Mouse (Mus musculus) layer of hippocampus, adult 2 months (tissue): ENCODE results near the gene Slc26a6. TPM values are rescaled to one million over a fixed set of nuclear protein-coding genes. Genes with fewer than 3 reads are reported as not detected.
A peak's percentile ranks its signal among the peaks of the same experiment; 100 is the strongest.

ENCODE experiments used
- DNase-seq, 2 experiments: peaks; one replicate each; pipeline ENCODE4 v3.0.0; 2022; ENCODE audit warnings: low spot score in 2 of 2
- H3K27ac ChIP-seq: fragments of 200-600 bp; 2 replicates; pipeline ENCODE4 v1.8.1; 2022
- H3K4me3 ChIP-seq: fragments of 200-600 bp; 2 replicates; pipeline ENCODE4 v1.8.1; 2022; ENCODE audit warnings: mild to moderate bottlenecking
- CTCF ChIP-seq: fragments of 200-600 bp; conservative IDR thresholded peaks from 2 replicates; pipeline ENCODE4 v1.8.1; 2022; ENCODE audit warnings: antibody characterized with exemption, mild to moderate bottlenecking, moderate library complexity
- long read RNA-seq, 2 experiments: library from polyadenylated mRNA; stranded (forward); transcript quantifications; one replicate each; pipeline ENCODE4 v2.0.0; 2021; ENCODE audit warnings: borderline mapping rate in 2 of 2
- total RNA-seq, 2 experiments: library from RNA; stranded (reverse); gene quantifications; 2 replicates each; pipeline ENCODE4 v1.2.3; 2021

The Slc26a6 gene
- 10 to 100 TPM; 16.6 to 22.3 TPM for total RNA-seq
- long read RNA-seq, experiment 1 = 0 reads
- long read RNA-seq, experiment 2, partial matches to known transcripts = 0 of 1 reads
- long read RNA-seq, experiment 2, other reads (novel, unspliced or antisense) = 0 of 1 reads

DNA sequence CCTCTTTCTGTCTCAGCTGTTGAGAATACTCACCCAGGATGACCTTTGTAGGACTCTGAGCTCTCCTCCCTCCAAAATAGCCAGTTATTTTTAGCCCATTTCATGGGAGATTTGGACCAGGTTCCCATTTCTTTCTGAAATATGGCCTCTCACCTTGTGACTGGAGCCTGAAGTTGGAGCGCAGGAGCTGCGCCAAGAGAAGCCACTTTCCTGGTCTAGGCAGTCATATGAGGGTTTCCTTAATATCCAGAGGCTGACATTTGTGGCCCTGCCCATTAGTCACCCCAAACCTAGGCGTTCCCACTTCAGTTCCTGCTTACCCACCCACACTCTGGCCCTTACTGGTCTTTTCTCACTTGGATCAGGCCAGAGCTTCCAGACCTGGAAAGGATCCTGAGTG, at the start of gene Slc26a6:
Gene Slc26a6 (plus strand): TSS at position 308 of the 400 bp plus-strand sequence.
- TF ChIP-seq CTCF = no peak
- no peak for DNase-seq

DNA sequence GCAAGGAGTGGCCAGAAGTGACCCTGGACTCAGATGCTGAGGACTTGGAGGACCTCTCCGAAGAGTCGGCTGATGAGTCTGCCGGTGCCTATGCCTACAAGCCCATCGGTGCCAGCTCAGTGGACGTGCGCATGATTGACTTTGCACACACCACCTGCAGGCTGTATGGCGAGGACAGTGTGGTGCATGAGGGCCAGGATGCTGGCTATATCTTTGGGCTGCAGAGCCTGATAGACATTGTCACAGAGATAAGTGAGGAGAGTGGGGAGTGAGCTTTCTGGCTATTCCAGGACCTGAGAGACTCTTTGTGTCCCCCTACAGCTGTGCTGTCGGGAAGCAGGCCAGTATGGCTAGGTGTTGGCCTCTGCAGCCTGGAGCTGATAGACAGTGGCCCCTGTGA, 47.3 kb upstream of the Slc26a6 start:
- TF ChIP-seq CTCF = no peak

More for the DNA sequence above, at the start of gene Slc26a6:
- peak within 1 kb of the TSS; percentile 96 for H3K4me3 ChIP-seq
- peak within 1 kb of the TSS; percentile 91 for H3K27ac ChIP-seq

DNA sequence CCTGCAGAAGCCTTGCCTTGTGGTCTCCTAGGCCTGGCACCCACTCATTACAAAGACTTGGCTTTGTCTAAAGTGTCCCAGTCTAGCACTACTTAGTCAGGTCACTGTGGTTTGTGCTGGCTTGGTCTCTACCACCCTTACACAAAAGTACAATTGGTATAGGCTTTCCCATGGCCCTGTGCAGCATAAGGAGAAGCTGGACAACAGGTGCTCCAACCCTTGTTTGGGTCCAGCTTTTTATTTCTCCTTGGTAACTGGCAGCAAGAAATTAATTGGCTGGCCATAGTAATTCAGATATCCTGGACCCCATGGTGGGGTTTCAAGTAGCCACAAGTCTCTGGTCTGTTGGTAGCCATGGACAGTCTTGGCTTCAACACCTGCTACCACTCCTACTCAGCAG, 46.7 kb upstream of the Slc26a6 start:
- Histone ChIP-seq H3K27ac (0 out of 2 replicates have a peak overlapping the region, but pooled peaks have one; percentile 33), H3K4me3 (no peak overlapping the region)
- no peak for DNase-seq
- no peak for TF ChIP-seq CTCF

More for the DNA sequence above, 47.3 kb upstream of the Slc26a6 start:
- no peak for DNase-seq
- Histone ChIP-seq H3K4me3 (no peak overlapping the region), H3K27ac (no peak overlapping the region)

DNA sequence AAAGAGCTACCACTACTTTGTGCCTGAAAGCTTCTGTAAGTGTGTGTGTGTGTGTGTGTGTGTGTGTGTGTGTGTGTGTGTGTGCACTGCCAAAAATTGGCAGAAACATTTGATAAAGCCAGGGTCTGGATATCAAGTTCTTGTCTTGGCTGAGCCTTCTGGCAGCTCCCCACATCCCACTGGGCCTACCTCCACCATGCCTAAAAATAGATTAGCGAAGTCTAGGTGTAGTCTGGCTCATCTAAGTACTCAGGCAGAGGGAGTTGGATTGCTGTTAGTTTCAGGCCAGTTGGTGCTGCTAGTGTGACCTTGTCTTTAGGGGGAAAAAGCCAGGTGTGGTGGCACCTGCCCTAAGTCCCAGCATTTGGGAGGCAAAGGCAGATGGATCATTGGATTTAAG, 46.3 kb upstream of the Slc26a6 start:
- DNase-seq = no peak
- H3K27ac ChIP-seq = peak overlapping the region; percentile 60

DNA sequence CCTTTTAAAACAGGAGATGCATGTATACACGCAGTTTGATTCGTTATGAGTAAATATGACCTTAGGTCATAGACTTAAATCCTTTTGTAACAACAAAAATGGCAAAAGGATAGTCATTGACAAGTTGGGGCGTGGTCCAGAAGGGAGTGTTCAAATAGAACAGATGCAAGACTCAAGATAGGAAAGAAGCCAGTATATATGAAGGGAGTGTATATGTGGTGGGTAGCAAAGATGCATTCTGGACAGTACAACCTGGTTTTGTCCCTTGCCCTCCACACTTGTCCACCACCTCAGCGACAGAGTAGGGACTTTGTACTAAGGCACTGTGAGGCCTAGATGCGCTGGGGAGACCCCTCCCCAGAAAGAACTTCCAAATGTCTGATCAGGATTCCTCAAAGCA, 45.4 kb upstream of the Slc26a6 start:
- Histone ChIP-seq H3K27ac (peak overlapping the region; percentile 60), H3K4me3 (no peak overlapping the region)
- no peak for TF ChIP-seq CTCF
- DNase-seq = no peak

More for the DNA sequence above, 46.3 kb upstream of the Slc26a6 start:
- H3K4me3 ChIP-seq = no peak overlapping the region
- TF ChIP-seq CTCF = no peak

DNA sequence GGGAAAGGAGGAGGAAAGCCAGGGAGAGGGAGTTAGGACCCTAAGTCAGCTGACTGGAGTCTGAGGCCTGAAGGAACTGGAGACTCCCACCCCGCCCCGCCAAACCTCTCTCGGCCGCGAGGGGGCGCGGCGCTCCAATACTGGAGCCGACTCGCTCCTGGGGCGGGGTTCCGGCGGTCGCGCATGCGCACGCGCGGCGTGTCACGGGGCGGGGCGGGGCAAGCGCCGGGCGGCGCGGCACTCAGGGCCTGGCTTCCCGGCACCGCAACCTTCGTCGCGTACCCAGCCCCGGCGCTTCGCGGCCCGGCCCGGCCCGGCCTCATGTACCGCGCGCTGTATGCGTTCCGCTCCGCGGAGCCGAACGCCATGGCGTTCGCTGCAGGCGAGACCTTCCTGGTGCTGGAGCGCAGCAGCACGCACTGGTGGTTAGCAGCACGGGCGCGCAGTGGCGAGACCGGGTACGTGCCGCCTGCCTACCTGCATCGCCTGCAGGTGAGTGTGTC, 44.9 kb upstream of the Slc26a6 start, which contains the start of gene Nckipsd:
Gene Nckipsd (plus strand): TSS at position 206 of the 503 bp plus-strand sequence.
- peak; percentile 89 for TF ChIP-seq CTCF
- Histone ChIP-seq H3K27ac (peak within 1 kb of the TSS; percentile 90), H3K4me3 (peak within 1 kb of the TSS; percentile 98)
- DNase-seq = peak; percentile 89 to 98

DNA sequence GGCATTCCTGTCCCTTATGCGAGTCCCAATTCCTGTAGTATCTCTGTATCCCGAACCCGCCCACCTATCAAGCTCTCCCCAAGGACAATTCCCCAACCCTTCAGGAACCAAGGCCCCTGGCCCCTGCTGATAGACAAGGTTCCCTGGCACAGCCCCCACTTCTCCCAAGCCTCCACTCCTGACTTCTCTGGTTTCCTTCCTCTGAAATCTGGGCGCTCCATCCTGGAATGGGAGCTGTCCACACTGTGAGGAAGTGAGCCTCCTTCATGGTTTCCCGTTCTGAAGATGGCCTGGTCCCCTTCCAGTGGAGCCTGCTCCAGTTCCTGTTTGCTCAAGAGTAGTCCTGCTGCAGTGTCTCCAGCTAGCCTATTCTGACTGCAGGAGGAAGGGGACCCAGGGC, 43.9 kb upstream of the Slc26a6 start:
- H3K4me3 ChIP-seq = peak overlapping the region; percentile 98
- peak overlapping the region; percentile 90; the same call in 1 of the 2 replicates for H3K27ac ChIP-seq
- no peak for TF ChIP-seq CTCF
- DNase-seq = no peak

DNA sequence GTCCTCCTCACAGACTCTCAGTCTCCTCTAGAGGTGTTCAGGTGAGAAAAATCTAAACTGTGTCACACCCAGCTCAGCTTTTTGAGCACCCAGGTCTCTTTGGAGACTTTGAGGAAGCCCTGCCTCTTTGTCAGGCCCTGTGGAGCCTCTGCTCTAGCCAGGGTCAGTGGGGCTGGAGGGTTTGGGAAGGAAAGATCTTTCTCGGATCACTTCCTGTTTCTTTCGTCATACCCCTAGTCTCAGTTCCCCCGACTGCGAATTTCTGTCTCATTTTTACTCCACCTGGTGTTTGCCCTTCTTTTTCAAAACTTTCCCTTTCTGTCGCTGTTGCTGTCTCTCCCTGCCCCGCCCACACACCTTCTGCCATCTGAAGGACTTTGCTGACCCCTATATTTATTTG, 43.4 kb upstream of the Slc26a6 start:
- TF ChIP-seq CTCF = no peak
- H3K4me3 ChIP-seq = peak overlapping the region; percentile 98; the same call in 1 of the 2 replicates
- H3K27ac ChIP-seq = peak overlapping the region; percentile 90; the same call in 1 of the 2 replicates
- DNase-seq = no peak

DNA sequence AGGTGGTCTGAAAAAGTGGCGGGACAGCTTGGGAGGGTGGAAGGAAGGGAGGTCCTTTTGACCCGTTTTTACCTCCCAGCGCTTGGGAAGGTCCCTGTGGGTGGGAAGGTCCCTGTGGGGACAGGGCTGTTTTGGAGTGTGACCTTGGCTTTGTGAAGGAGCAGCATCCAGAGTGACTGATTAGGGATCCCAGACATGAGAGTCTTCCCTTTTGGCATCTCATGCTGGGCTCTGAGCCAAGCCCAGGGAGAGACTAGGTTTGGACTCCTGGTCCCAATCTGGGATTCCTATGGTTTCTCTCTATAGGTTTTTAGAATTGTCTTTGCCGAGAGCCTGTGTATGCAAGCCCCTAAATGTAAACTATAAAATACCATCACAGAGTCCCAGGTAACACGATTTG, 42.6 kb upstream of the Slc26a6 start:
- TF ChIP-seq CTCF = no peak
- no peak for DNase-seq
- H3K27ac ChIP-seq = no peak overlapping the region

DNA sequence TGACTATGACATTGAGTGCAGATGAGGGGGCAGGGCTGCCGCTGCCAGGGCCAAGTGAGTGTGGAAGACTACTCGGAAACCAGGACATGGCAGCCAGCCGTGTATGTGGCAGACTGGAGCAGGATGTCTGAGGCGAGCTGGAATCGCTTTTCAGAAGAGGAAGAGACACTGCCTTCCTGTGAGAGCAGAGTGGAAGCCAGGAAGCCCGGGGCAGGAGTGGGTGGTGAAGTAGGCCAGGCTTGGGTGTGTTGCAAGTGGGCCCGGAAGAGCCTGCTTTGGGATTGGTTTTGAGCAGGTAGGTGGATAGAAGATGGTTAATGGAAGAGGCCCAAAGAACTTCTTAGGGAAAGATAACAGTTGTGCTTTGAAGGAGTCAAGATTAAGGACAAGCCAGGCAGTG, 37.5 kb upstream of the Slc26a6 start:
- DNase-seq = no peak
- TF ChIP-seq CTCF = no peak
- Histone ChIP-seq H3K4me3 (no peak overlapping the region), H3K27ac (no peak overlapping the region)

More for the DNA sequence above, 42.6 kb upstream of the Slc26a6 start:
- no peak overlapping the region for H3K4me3 ChIP-seq

DNA sequence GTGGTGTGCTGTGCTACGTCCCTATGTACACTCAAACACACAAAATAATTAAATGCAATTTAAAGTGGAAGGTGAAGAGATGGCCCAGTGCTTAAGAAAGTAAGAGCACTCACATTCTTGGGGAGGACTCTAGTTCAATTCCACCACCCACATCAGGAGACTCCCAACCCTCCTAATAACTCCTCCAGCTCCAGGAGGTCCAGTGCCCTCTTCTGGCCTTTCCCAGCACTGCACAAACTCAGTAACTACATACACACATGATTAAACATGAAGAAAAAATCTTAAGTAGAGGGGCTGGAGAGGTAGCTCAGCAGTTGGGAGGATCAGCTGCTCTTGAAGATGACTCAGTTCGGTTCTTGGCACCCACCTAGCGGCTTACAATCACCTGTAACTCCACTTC, 33.6 kb upstream of the Slc26a6 start:
- peak in 1 of 2 experiments; percentile 66 for DNase-seq
- peak; percentile 86 for TF ChIP-seq CTCF
- H3K4me3 ChIP-seq = no peak overlapping the region
- no peak overlapping the region for H3K27ac ChIP-seq

DNA sequence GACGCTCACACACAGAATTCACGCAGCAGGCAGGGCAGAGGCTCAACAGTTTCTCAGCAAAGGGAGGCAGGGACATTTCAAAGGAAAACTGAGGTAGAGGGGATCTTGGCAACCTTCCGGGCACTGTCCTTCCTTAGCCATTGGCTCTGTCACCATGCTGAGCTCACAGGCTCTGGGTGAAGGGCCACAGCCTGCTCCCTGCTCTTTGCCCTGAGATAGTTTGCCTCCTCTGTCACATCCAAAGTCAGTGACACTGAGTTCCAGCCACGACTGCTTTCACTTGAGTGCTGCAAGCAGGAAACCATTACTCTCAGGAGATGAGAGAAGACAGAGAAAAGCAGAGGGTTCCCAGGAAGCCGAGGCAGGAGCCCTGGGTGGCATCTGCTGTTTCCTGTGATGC, 33.0 kb upstream of the Slc26a6 start:
- DNase-seq = no peak
- Histone ChIP-seq H3K4me3 (no peak overlapping the region), H3K27ac (no peak overlapping the region)
- no peak for TF ChIP-seq CTCF

DNA sequence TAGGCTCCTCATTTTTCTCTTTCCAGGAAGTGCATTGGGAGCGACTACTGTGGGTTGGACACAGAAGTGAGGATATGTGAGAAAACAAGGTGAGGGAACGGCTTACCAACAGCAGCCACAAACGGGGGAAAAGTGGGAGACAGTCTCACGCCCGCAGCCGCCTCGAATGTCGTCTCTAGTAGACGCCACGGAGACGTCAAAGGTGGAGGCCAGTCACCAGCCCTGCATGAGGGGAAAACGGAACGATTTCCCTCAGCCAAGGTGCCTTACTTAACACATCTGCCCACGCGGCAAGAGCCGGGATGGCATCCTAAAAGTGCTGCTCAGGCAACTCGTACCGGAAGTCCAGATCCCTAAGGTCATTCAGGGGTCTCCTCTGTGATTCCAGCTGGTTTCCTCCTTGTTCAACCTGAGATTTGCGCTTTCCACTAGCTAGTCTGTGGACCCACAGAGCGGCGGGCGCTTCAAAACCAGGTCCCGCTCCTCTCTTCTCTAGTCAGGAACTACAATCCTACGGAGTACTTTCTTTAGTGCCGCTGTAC, 28.9 kb upstream of the Slc26a6 start:
- Histone ChIP-seq H3K27ac (peak overlapping the region; percentile 76; the same call in 1 of the 2 replicates), H3K4me3 (peak overlapping the region; percentile 68)
- DNase-seq = no peak
- TF ChIP-seq CTCF = peak; percentile 35
